Mouse (Mus musculus) bone marrow, adult 2 months (tissue): ENCODE results near the gene Bank1. TPM values are rescaled to one million over a fixed set of nuclear protein-coding genes. Genes with fewer than 3 reads are reported as not detected.

Experiments used
- H3K27ac ChIP-seq: fragments of 200-500 bp; 2 replicates; pipeline ENCODE4 v1.5.1; 2012; ENCODE audit warnings: low read depth, mild to moderate bottlenecking, control low read depth, inconsistent platforms, low read length; ENCODE audit not compliant: control insufficient read depth, poor library complexity, insufficient read depth
- H3K4me1 ChIP-seq: fragments of 200-500 bp; 2 replicates; pipeline ENCODE4 v1.6.1; 2011; ENCODE audit warnings: low read length; ENCODE audit not compliant: control insufficient read depth, insufficient read depth
- H3K4me3 ChIP-seq: fragments of 200-500 bp; replicated peaks from 2 replicates; pipeline ENCODE3; 2011; ENCODE audit warnings: mild to moderate bottlenecking, low read depth, low read length, control low read depth; ENCODE audit not compliant: control insufficient read depth
- CTCF ChIP-seq: fragments of 200-500 bp; IDR thresholded peaks from 2 replicates; pipeline ENCODE4 v1.5.1; 2011; ENCODE audit warnings: low read length, control low read depth; ENCODE audit not compliant: control insufficient read depth, insufficient read depth
- POLR2A ChIP-seq: fragments of 200-500 bp; IDR thresholded peaks from 2 replicates; pipeline ENCODE4 v1.6.1; 2011; ENCODE audit warnings: low read depth, mild to moderate bottlenecking, control low read depth, low read length, borderline replicate concordance; ENCODE audit not compliant: control insufficient read depth
- WGBS: fragments of 180-500 bp; shearing (Covaris S2); methylation state at CpG from one replicate; pipeline ENCODE4 v1.1.7; 2018; 5-methylcytosine and 5-hydroxymethylcytosine counted together
- polyA plus RNA-seq: library from polyadenylated mRNA; stranded (reverse); fragments of >200 nt; gene quantifications from 2 replicates; pipeline ENCODE4 v1.2.4, GENCODE M21; 2011; ENCODE audit warnings: low replicate concordance; ENCODE audit not compliant: missing spikeins, insufficient read depth, insufficient read length

Gene Bank1
- polyA plus RNA-seq, 1 experiment, result 15.2 TPM

DNA sequence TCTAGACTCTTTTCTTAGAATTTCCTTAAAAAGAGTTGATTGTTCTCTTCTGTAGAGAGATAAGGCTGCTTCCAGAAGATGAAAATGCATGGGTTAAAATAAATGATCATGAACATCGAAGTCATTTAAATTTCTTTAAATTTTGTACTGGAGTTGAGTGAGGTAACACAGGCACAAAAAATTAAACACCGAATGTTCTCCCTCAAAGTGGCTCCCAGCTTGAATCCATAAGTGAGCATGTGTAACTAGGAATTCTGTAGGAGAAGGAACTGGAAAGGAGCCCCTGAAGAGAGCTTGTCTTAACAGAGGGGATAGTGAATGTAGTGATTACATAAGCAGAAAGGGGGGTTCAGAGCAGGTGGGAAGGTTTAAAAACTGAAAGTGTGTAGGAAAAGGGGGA lies 285.8 kb downstream of the Bank1 start:
- Histone ChIP-seq H3K27ac (no peak overlapping the region), H3K4me3 (no peak overlapping the region), H3K4me1 (no peaks in the 10 kb centered on the region)
- 86% methylated on average over 2 of the region's 2 CpGs for WGBS
- no peak for TF ChIP-seq POLR2A
- no peak for TF ChIP-seq CTCF

DNA sequence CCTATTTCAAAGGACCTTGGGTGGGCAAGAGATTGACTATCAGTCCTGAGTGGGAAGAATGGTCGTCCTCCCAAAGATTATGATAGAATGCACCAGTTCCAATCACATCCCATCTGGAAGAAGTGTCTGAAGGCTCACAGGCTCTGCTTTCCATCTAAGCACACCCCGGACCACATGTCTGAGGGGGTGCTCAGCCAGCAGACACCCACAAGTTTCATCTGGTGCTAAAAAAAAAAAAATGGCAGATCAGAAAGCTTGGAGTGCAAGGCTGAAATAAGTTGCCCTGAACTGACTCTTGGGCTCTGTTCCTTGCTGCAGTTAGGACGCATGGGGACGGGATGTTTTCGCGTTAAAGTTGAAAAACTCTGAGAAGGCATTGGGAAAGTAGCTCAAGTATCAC lies 286.4 kb downstream of the Bank1 start:
- 83% methylated on average over 6 of the region's 6 CpGs for WGBS
- no peak overlapping the region for H3K4me3 ChIP-seq
- H3K27ac ChIP-seq, result no peak overlapping the region
- no peak for TF ChIP-seq CTCF
- TF ChIP-seq POLR2A, result no peak
- no peaks in the 10 kb centered on the region for H3K4me1 ChIP-seq

DNA sequence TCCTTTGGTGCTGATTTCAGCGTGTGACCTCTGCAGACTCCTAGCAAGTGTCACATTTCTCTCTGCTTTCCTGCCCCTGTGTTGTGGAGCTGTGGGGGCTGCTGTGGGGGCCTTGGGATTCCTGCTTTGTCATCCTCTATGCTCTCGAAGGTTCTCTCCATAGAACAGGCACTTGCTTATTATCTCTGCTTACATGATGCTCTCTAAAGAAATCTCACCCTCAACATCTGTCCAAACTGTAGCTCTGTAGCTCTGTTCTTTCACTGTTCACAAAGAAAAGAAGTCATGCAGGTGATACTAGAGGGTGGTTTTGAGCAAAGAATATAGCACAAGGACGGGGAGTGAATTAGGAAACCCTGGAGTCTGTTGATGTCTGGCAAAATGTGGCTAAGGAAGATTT lies 288.6 kb downstream of the Bank1 start:
- WGBS, result 46% methylated on average over 3 of the region's 3 CpGs
- Histone ChIP-seq H3K4me3 (no peak overlapping the region), H3K4me1 (no peaks in the 10 kb centered on the region), H3K27ac (no peak overlapping the region)
- TF ChIP-seq POLR2A (no peak), CTCF (no peak)

GRCm38 (mm10) chr3:136035784-136036183 lies 290.1 kb downstream of the Bank1 start:
- Histone ChIP-seq H3K27ac (no peak overlapping the region), H3K4me1 (no peaks in the 10 kb centered on the region), H3K4me3 (no peak overlapping the region)
- TF ChIP-seq POLR2A, result no peak
- TF ChIP-seq CTCF, result no peak
- 66% methylated on average over 1 of the region's 1 CpGs for WGBS

- 81% methylated on average over 2 of the region's 2 CpGs for WGBS
Measured at GRCm38 (mm10) chr3:136024876-136025275, 301.0 kb downstream of the Bank1 start.

DNA sequence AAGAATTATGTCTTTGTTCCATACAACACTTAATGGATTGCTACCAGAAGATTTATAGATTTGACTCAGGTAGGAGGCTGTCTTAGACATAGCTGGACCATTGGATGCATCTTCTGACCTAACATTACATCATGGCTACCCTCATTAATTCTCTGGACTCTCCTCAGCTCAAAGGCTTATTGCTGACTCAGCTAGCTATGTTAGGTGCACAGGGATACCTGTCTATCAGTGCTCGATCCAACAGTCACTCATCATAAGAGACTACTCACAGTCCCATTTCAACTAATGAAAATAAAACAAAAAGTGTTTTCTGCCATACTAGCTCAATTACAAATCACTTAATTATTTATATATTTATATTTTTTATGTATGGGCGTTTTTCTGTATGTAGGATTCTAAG lies 308.3 kb downstream of the Bank1 start:
- H3K4me3 ChIP-seq, result no peak overlapping the region
- H3K4me1 ChIP-seq, result no peaks in the 10 kb centered on the region
- 81% methylated on average over 2 of the region's 2 CpGs for WGBS
- TF ChIP-seq POLR2A, result no peak
- TF ChIP-seq CTCF, result no peak
- H3K27ac ChIP-seq, result no peak overlapping the region

More at GRCm38 (mm10) chr3:136024876-136025275, 301.0 kb downstream of the Bank1 start:
- no peak for TF ChIP-seq POLR2A
- TF ChIP-seq CTCF, result no peak
- Histone ChIP-seq H3K4me3 (no peak overlapping the region), H3K4me1 (no peaks in the 10 kb centered on the region), H3K27ac (no peak overlapping the region)

DNA sequence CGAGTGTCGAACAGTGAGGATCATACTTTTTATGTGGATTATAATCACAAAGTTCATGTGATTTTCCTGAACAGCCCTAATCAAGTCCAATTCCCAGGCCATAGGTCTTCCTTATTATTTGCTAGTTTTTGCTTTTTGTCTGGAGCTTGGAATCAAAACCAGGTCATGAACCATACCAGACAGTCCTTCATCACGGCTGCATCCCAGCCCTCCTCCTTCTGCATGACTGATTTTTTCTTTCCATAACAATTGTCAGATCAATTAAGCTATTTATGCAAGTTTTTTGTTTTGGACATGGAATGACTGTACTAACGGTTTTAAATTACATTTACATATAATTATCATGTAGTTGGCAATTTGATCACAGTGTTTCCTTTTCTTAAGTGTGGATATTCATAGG lies 315.2 kb downstream of the Bank1 start:
- 83% methylated on average over 4 of the region's 4 CpGs for WGBS
- H3K4me1 ChIP-seq, result no peaks in the 10 kb centered on the region
- H3K27ac ChIP-seq, result no peak overlapping the region
- TF ChIP-seq CTCF (no peak), POLR2A (no peak)
- no peak overlapping the region for H3K4me3 ChIP-seq

GRCm38 (mm10) chr3:136007846-136008245 lies 318.0 kb downstream of the Bank1 start:
- TF ChIP-seq POLR2A (no peak), CTCF (no peak)
- Histone ChIP-seq H3K4me1 (no peaks in the 10 kb centered on the region), H3K27ac (no peak overlapping the region), H3K4me3 (no peak overlapping the region)
- WGBS, result 80% methylated on average over 9 of the region's 9 CpGs
